Mouse (Mus musculus) midbrain, postnatal 0 days (tissue): ENCODE results near the gene 1500011B03Rik. TPM values are rescaled to one million over a fixed set of nuclear protein-coding genes. Genes with fewer than 3 reads are reported as not detected.

Experiments used
- ATAC-seq: fragments of 200-750 bp; cut with Nextera tagmentation; 2 replicates; pipeline ENCODE4 v1.8.0; 2017; ENCODE audit warnings: moderate number of reproducible peaks, mild to moderate bottlenecking, moderate TSS enrichment, moderate library complexity; ENCODE audit not compliant: low FRiP score
- DNase-seq: peaks from one replicate; pipeline ENCODE4 v3.0.0-alpha.2; 2015; ENCODE audit warnings: low spot score
- H3K27ac ChIP-seq: fragments of 300-500 bp; sonication (generic); 2 replicates; pipeline ENCODE4 v1.5.1; 2014; ENCODE audit warnings: low read depth, mild to moderate bottlenecking, low read length, mixed read lengths
- H3K27me3 ChIP-seq: fragments of 300-500 bp; sonication (generic); 2 replicates; pipeline ENCODE4 v1.6.1; 2014; ENCODE audit warnings: low read length, control low read depth, mixed read lengths; ENCODE audit not compliant: insufficient read depth
- H3K36me3 ChIP-seq: fragments of 300-500 bp; sonication (generic); 2 replicates; pipeline ENCODE4 v1.6.1; 2014; ENCODE audit warnings: low read length, control low read depth, mixed read lengths; ENCODE audit not compliant: insufficient read depth
- H3K4me1 ChIP-seq: fragments of 300-500 bp; sonication (generic); 2 replicates; pipeline ENCODE4 v1.6.1; 2014; ENCODE audit warnings: mild to moderate bottlenecking, control low read depth, antibody characterized with exemption, low read length, mixed read lengths; ENCODE audit not compliant: insufficient read depth
- H3K4me2 ChIP-seq: fragments of 300-500 bp; sonication (generic); 2 replicates; pipeline ENCODE4 v1.6.1; 2014; ENCODE audit warnings: low read depth, mild to moderate bottlenecking, low read length, mixed read lengths; ENCODE audit not compliant: poor library complexity, severe bottlenecking
- H3K4me3 ChIP-seq: fragments of 300-500 bp; sonication (generic); 2 replicates; pipeline ENCODE4 v1.5.1; 2014; ENCODE audit warnings: low read depth, mild to moderate bottlenecking, low read length, moderate library complexity
- H3K9ac ChIP-seq: fragments of 300-500 bp; sonication (generic); replicated peaks from 2 replicates; pipeline ENCODE4 v1.6.1; 2014; ENCODE audit warnings: mild to moderate bottlenecking, low read length, moderate library complexity, mixed read lengths; ENCODE audit not compliant: poor library complexity, severe bottlenecking
- H3K9me3 ChIP-seq: fragments of 300-500 bp; sonication (generic); 2 replicates; pipeline ENCODE4 v1.6.1; 2016; ENCODE audit warnings: low read length, control low read depth
- CTCF ChIP-seq: IDR thresholded peaks from 2 replicates; pipeline ENCODE4 v1.5.1; 2016; ENCODE audit warnings: antibody characterized with exemption, mild to moderate bottlenecking
- WGBS: fragments of 180-500 bp; shearing (Covaris S2); extraction: QIAGEN DNeasy Blood & Tissue Kit; methylation state at CpG from one replicate; pipeline ENCODE4 v1.1.7; 2014; 5-methylcytosine and 5-hydroxymethylcytosine counted together
- polyA plus RNA-seq: library from polyadenylated mRNA; unstranded; fragments of >200 nt; fragmentation: Nextera tagmentation; extraction: Ambion mirVana; gene quantifications from 2 replicates; pipeline ENCODE4 v1.2.1, GENCODE M21; 2015
- total RNA-seq: library from RNA; depleted of rRNA; stranded (reverse); fragments of >200 nt; gene quantifications from 2 replicates; pipeline ENCODE4 v1.2.3, GENCODE M21; 2014

1500011B03Rik gene
- total and polyA plus RNA-seq, 2 experiments from 2014 or later, result 299 to 372 TPM

DNA sequence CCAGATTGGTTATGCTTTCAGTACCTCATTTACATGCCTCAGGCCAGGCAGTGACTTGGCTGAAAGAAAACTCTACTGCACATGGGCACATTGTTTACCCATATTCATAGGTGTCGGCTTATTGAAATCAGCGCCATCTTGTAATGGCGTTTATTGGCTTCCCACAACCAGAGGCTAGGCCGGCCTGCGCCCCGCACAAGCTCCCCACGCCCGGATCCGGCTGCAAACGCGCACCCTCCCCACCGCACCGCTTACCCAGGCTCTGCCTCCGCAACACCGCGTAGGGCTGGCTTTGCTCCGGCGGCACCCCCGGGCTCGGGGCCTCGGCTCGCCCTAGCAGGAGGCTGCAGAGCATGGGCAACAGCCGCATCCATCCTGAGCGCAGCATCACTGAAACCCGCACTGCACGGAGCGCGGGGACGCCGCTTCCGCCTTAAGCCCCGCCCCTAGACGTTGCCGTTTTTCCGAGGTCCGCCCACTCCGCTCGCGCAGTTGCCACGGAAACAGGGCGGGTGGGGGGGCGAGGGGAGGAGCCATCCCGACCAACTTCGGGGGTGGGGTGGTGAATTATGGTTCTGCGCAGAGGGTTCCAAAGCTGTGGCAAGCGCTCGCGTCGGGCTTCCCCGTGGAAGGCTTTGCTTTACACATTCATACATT is 9.6 kb downstream of the 1500011B03Rik start:
- no peaks in the 10 kb centered on the region for H3K9me3 ChIP-seq
- H3K27me3 ChIP-seq, result no peaks in the 10 kb centered on the region
- peak overlapping the region; percentile 79 for H3K4me3 ChIP-seq
- WGBS, result under 1% methylated on average over 50 of the region's 50 CpGs
- TF ChIP-seq CTCF, result no peak
- H3K4me1 ChIP-seq, result no peaks in the 10 kb centered on the region
- peak overlapping the region; percentile 51 for H3K4me2 ChIP-seq
- peaks cover 2% of the 10 kb centered on the region for H3K36me3 ChIP-seq
- ATAC-seq (peak; percentile 97), DNase-seq (peak; percentile 94)
- peak overlapping the region; percentile 89 for H3K9ac ChIP-seq
- peak overlapping the region; percentile 96 for H3K27ac ChIP-seq

- no peaks in the 10 kb centered on the region for H3K4me1 ChIP-seq
- no peak for TF ChIP-seq CTCF
- DNase-seq (no peak), ATAC-seq (no peak)
- no peaks in the 10 kb centered on the region for H3K27me3 ChIP-seq
- no peaks in the 10 kb centered on the region for H3K9me3 ChIP-seq
- WGBS, result 94% methylated on average over 5 of the region's 5 CpGs
- no peak overlapping the region for H3K4me3 ChIP-seq
- H3K9ac ChIP-seq, result no peak overlapping the region
- peaks cover 13% of the 10 kb centered on the region for H3K36me3 ChIP-seq
- H3K4me2 ChIP-seq, result no peak overlapping the region
- no peak overlapping the region for H3K27ac ChIP-seq
These were observed 13.4 kb downstream of the 1500011B03Rik start for GRCm38 (mm10) chr5:114809826-114810225.

- Histone ChIP-seq H3K27me3 (no peaks in the 10 kb centered on the region), H3K9me3 (no peaks in the 10 kb centered on the region), H3K36me3 (peaks cover 16% of the 10 kb centered on the region), H3K4me2 (no peak overlapping the region), H3K4me1 (no peaks in the 10 kb centered on the region), H3K9ac (no peak overlapping the region), H3K27ac (no peak overlapping the region), H3K4me3 (no peak overlapping the region)
- ATAC-seq, result no peak
- WGBS, result 80% methylated on average over 10 of the region's 10 CpGs
- DNase-seq, result no peak
- no peak for TF ChIP-seq CTCF
These were observed 14.0 kb downstream of the 1500011B03Rik start for GRCm38 (mm10) chr5:114809181-114809756.

DNA sequence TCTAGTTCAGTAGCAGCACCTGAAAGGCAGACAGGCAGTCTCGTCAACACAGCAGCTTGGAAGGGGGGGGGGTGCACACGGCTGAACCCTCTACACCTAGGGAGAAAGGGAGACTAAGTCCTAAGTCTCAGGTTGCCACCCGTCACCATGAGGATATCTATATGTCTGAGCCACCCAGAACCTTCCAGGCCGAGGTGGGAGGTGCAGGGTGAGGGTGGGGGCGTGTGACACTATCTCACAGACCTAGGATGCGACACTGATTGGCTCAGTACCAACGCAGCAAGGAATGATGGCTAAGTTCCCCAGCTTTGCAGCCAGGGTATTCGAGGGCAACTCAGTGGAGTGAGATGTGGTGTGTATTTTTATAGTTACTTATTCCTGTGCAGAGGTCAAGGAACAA is 14.9 kb downstream of the 1500011B03Rik start:
- ATAC-seq, result no peak
- Histone ChIP-seq H3K9me3 (no peaks in the 10 kb centered on the region), H3K36me3 (peaks cover 24% of the 10 kb centered on the region), H3K27me3 (no peaks in the 10 kb centered on the region), H3K27ac (no peak overlapping the region), H3K9ac (no peak overlapping the region), H3K4me1 (no peaks in the 10 kb centered on the region), H3K4me3 (no peak overlapping the region), H3K4me2 (no peak overlapping the region)
- no peak for DNase-seq
- WGBS, result 86% methylated on average over 8 of the region's 8 CpGs
- no peak for TF ChIP-seq CTCF

- Histone ChIP-seq H3K4me2 (no peak overlapping the region), H3K27ac (no peak overlapping the region), H3K27me3 (no peaks in the 10 kb centered on the region), H3K4me1 (no peaks in the 10 kb centered on the region), H3K9ac (no peak overlapping the region), H3K36me3 (peaks cover 28% of the 10 kb centered on the region), H3K4me3 (no peak overlapping the region), H3K9me3 (no peaks in the 10 kb centered on the region)
- ATAC-seq (no peak), DNase-seq (no peak)
- WGBS, result 81% methylated on average over 6 of the region's 6 CpGs
- TF ChIP-seq CTCF, result no peak
These were observed 15.4 kb downstream of the 1500011B03Rik start for GRCm38 (mm10) chr5:114807893-114808292.

DNA sequence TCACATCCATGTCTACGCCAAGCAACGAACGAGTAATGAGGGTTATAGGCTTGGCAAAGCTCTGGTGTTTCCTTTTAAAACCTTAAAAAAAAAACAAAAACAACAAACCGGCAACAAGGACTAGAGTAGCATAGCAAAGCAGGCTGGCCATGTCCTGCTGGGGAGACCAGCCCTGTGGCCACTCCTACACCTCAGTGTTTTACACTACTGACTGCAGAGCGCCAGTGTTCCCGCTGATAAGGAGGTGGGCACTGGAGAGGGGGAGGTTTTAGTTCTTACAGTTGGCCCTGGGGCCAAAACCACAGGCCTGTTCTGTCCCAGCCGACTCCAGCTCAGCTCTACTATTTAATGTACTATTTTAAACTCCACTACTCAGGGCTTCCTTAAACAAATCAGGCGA is 15.8 kb downstream of the 1500011B03Rik start:
- Histone ChIP-seq H3K27me3 (no peaks in the 10 kb centered on the region), H3K9me3 (no peaks in the 10 kb centered on the region), H3K4me1 (no peaks in the 10 kb centered on the region), H3K9ac (no peak overlapping the region), H3K36me3 (peaks cover 32% of the 10 kb centered on the region), H3K27ac (peak overlapping the region; percentile 57; the same call in 1 of the 2 replicates), H3K4me2 (no peak overlapping the region), H3K4me3 (no peak overlapping the region)
- no peak for TF ChIP-seq CTCF
- 21% methylated on average over 8 of the region's 8 CpGs for WGBS
- DNase-seq, result peak; percentile 26
- ATAC-seq, result no peak
